Mouse (Mus musculus): Measurements from ENCODE around the gene Rabggtb. TPM values are rescaled to one million over a fixed set of nuclear protein-coding genes. Genes with fewer than 3 reads are reported as not detected.
A peak's percentile ranks its signal among the peaks of the same experiment; 100 is the strongest.
"Not testable (repeated sequence)": the region's sequence is repeated elsewhere in the genome, so short reads cannot be mapped to it uniquely, and the experiment has no call there.

Rabggtb gene
- total and polyA plus RNA-seq, 3 experiments: 48.0 to 98.2 (median 81.8) TPM

DNA sequence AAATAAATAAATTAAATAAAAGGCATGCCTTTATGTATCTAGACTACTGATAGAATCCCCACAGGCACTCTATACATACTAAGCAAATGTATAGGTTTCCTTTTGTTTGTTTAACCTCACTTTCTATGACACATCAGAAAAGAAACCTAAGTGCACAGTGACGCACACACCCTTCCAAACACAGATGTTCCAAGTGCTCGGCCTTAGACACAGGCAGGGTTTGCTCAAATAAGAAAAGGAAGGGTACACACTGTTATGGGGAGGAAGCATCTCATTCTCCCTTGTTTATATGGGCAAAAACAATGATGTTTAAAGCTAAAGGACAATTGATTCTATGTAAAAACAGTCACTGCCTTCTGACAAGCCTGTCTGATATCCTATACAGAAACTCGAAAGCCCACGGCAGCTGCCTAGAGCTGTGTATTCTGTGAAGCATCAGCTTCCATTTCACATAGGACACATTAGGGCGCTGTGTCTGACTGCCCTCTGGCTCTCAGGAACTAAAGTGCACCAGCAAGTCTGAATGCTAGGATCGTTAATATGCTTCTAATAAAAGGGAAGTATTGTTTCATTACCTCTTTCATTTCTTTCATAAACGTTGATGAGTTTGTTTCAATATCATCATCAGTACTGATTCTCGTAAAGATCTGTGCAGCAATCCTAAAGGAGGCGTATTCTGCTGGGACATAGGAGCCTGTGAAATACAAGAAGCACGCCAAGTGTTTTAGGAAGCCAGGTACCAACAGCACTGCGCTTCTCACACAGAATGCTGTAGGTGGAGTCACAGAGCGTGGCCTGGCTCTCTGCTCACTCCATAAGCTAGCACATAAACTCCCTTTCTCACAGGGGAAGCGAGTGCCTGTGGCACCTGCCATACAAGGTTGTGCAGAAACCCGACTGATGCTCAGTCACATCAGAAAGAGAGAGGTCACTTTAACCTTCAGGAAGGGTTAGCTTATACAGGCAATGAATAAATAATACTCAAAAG, 45.4 kb downstream of the Rabggtb start:
- Histone ChIP-seq H3K79me2 (replicated peaks; ENCODE audit: control insufficient read depth, insufficient read depth, low read length) (no peaks in the 10 kb centered on the region), H3K36me3 (ENCODE audit: control insufficient read depth, insufficient read depth, low read length) (no peaks in the 10 kb centered on the region), H3K4me3 (no peak overlapping the region), H3K27me3 (ENCODE audit: control insufficient read depth, insufficient read depth, low read length) (no peaks in the 10 kb centered on the region), H3K9ac (ENCODE audit: low read depth, low read length) (no peak overlapping the region), H3K4me1 (ENCODE audit: control insufficient read depth, insufficient read depth, low read length) (no peaks in the 10 kb centered on the region), H3K27ac (no peak overlapping the region)
- TF ChIP-seq POLR2A (IDR thresholded peaks at IDR 0.05; ENCODE audit: insufficient read depth, low read depth, low read length) (no peak), CTCF (IDR thresholded peaks at IDR 0.05) (0 out of 2 replicates have a peak, but pooled peaks have one; percentile 5)
- intact Hi-C loops (cut with DNase I): no loop called here
- no peak for DNase-seq
- WGBS: 70% methylated on average over 14 of the region's 14 CpGs

DNA sequence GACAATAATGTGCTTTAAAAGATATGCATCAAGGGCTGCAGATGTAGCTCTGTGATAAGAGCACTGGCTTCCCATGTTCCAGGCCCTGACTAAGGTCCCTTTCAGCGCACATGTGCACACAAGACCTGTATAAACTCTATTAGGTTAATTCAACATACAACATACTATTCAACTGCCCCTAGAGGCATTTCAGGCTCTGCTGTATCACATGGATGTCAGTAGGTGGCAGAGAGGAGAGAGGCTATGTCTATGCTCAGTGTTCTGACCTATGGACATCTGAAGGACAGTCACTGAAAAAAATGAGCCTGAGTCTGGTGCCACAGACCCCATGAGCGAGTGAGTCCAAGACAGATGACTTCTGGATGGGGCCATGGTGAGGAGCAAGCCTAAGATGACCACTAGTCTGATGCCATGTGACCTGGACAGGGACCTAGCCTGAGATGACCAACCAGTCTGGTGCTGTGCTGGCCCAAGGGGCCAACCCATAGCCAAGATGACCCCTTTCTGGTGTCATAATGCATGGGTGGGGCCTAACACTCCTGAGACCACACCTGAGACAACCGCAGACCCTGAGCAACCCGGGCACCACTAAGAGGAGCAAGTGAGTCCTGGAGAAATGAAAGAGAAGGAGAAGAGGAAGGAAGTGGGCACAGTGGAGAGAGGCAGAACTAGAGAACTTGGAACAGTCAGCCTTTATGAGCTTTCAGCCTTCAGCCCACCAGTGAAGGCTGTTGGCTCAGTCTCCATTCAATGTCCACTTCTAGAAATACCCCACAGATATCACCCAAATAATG, 48.0 kb downstream of the Rabggtb start:
- no peak overlapping the region for H3K4me3 ChIP-seq
- no peak overlapping the region for H3K27ac ChIP-seq
- H3K79me2 ChIP-seq (replicated peaks; ENCODE audit: control insufficient read depth, insufficient read depth, low read length): no peaks in the 10 kb centered on the region
- intact Hi-C loops (cut with DNase I): no loop called here
- WGBS: 81% methylated on average over 4 of the region's 4 CpGs
- no peak for DNase-seq
- H3K27me3 ChIP-seq (ENCODE audit: control insufficient read depth, insufficient read depth, low read length): no peaks in the 10 kb centered on the region
- no peaks in the 10 kb centered on the region for H3K36me3 ChIP-seq (ENCODE audit: control insufficient read depth, insufficient read depth, low read length)
- no peak overlapping the region for H3K9ac ChIP-seq (ENCODE audit: low read depth, low read length)
- no peaks in the 10 kb centered on the region for H3K4me1 ChIP-seq (ENCODE audit: control insufficient read depth, insufficient read depth, low read length)
- TF ChIP-seq CTCF (IDR thresholded peaks at IDR 0.05) (0 out of 2 replicates have a peak, but pooled peaks have one; percentile 5), EP300 (IDR thresholded peaks at IDR 0.05; ENCODE audit: insufficient read depth, low read depth, low read length) (no peak)

DNA sequence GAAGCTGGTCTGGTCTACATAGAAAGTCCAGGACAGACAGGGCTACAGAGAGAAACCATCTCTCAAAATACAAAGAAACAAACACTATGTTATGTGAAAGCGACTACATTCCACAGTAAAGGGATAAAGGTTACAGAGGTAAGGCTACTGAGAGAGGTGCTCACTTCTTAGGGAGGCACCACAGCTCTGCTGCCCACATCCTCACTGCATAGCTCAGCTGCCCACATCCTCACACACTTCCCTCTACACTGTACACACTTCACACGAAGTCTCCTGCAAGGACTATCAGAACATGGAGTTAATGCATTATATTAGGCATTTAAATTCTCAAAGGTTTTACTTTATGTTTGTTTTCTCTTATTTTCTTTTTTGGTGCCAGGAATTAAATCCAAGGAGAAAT, 49.0 kb downstream of the Rabggtb start:
- no peak overlapping the region for H3K4me3 ChIP-seq
- intact Hi-C loops (cut with DNase I): no loop called here
- no peak overlapping the region for H3K9ac ChIP-seq (ENCODE audit: low read depth, low read length)
- no peaks in the 10 kb centered on the region for H3K27me3 ChIP-seq (ENCODE audit: control insufficient read depth, insufficient read depth, low read length)
- 75% methylated on average over 2 of the region's 2 CpGs for WGBS
- H3K36me3 ChIP-seq (ENCODE audit: control insufficient read depth, insufficient read depth, low read length): no peaks in the 10 kb centered on the region
- TF ChIP-seq CTCF (IDR thresholded peaks at IDR 0.05) (no peak), POLR2A (IDR thresholded peaks at IDR 0.05; ENCODE audit: insufficient read depth, low read depth, low read length) (no peak), EP300 (IDR thresholded peaks at IDR 0.05; ENCODE audit: insufficient read depth, low read depth, low read length) (no peak)
- DNase-seq: no peak
- no peaks in the 10 kb centered on the region for H3K79me2 ChIP-seq (replicated peaks; ENCODE audit: control insufficient read depth, insufficient read depth, low read length)
- H3K27ac ChIP-seq: no peak overlapping the region
- no peaks in the 10 kb centered on the region for H3K4me1 ChIP-seq (ENCODE audit: control insufficient read depth, insufficient read depth, low read length)

DNA sequence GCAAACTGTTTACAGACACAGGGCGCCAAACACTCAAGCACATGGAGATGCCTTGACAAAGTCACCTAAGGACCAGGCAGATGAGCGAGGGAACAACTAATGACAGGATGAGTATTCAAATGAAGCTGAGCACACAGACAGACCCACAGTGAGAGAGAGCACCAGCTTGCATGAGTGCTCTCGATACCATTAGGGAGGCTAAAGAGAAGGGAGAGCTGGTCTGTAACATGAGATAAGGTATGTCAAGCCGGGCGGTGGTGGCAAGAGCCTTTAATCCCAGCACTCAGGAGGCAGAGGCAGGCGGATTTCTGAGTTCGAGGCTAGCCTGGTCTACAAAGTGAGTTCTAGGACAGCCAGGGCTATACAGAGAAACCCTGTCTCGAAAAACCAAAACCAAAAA, 52.4 kb downstream of the Rabggtb start:
- H3K4me3 ChIP-seq; H3K27ac ChIP-seq; H3K27me3 ChIP-seq (ENCODE audit: control insufficient read depth, insufficient read depth, low read length); H3K9ac ChIP-seq (ENCODE audit: low read depth, low read length); H3K36me3 ChIP-seq (ENCODE audit: control insufficient read depth, insufficient read depth, low read length); intact Hi-C loops (cut with DNase I); DNase-seq; H3K4me1 ChIP-seq (ENCODE audit: control insufficient read depth, insufficient read depth, low read length); H3K79me2 ChIP-seq (replicated peaks; ENCODE audit: control insufficient read depth, insufficient read depth, low read length): not testable (repeated sequence)
- WGBS: 77% methylated on average over 8 of the region's 8 CpGs

DNA sequence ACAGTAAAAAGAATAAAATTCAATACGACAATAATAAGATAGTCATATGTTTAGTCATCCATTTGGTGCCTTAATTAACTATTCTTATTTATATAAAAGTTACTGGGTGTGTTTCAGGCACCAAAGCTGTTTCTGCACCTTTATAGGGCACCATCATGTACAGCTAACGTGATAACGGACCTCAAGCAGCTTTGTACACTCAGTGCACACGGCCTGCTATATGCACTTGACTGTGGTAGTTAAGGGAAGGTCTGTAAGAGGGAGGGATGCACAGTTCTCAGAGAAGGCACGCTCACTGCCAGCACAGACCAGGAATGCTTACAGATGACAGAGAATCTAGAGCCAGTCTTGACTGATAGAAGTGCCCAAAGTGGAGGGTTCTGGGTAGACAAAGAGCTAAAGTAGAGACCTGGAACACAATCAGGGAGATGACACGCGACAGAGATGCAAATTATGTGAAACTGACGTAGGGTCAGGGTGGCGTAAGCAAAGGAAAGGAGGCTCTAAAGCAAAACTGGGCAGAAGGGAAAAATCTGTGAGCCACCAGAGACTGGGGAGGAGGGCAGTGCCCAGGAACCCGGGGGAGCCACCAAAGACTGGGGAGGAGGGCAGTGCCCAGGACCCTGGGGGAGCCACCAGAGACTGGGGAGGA, 54.3 kb downstream of the Rabggtb start:
- Histone ChIP-seq H3K4me3 (no peak overlapping the region), H3K79me2 (replicated peaks; ENCODE audit: control insufficient read depth, insufficient read depth, low read length) (no peaks in the 10 kb centered on the region), H3K36me3 (ENCODE audit: control insufficient read depth, insufficient read depth, low read length) (no peaks in the 10 kb centered on the region), H3K27me3 (ENCODE audit: control insufficient read depth, insufficient read depth, low read length) (no peaks in the 10 kb centered on the region), H3K27ac (no peak overlapping the region), H3K9ac (ENCODE audit: low read depth, low read length) (no peak overlapping the region), H3K4me1 (ENCODE audit: control insufficient read depth, insufficient read depth, low read length) (no peaks in the 10 kb centered on the region)
- TF ChIP-seq POLR2A (IDR thresholded peaks at IDR 0.05; ENCODE audit: insufficient read depth, low read depth, low read length) (no peak), CTCF (IDR thresholded peaks at IDR 0.05) (no peak), EP300 (IDR thresholded peaks at IDR 0.05; ENCODE audit: insufficient read depth, low read depth, low read length) (no peak)
- DNase-seq: no peak
- intact Hi-C loops (cut with DNase I): no loop called here
- WGBS: 78% methylated on average over 10 of the region's 10 CpGs

Other genes with a start within 250 kb of the Rabggtb start
- gene St6galnac3, start 187.8 kb downstream of the Rabggtb start, total RNA-seq (2021): 1 to 10 TPM; 4.9 to 5.2 TPM
- 2.2 and 4.7 TPM in 2 replicates for gene St6galnac3, start 187.8 kb downstream of the Rabggtb start, polyA plus RNA-seq (2012; rRNA removed)
- not detected for gene Asb17, start 68.8 kb downstream of the Rabggtb start, total RNA-seq (2021)
- not detected in 2 replicates for gene Asb17, start 68.8 kb downstream of the Rabggtb start, polyA plus RNA-seq (2012; rRNA removed)
- under 1 TPM in 1 of 2 experiments, not detected in 1; 0.07 TPM for gene Msh4, start 6.9 kb downstream of the Rabggtb start, total RNA-seq (2021)
- 0.06 TPM in 1 of 2 replicates, not detected in the other for gene Msh4, start 6.9 kb downstream of the Rabggtb start, polyA plus RNA-seq (2012; rRNA removed)
- 1,000 to 10,000 TPM; 1,125 to 1,306 TPM for gene Acadm, start 31.6 kb upstream of the Rabggtb start, total RNA-seq (2021)
- gene Acadm, start 31.6 kb upstream of the Rabggtb start, polyA plus RNA-seq (2012; rRNA removed): 480 and 876 TPM in 2 replicates
- gene Slc44a5, start 60.4 kb upstream of the Rabggtb start, total RNA-seq (2021): under 1 TPM in 1 of 2 experiments, not detected in 1; 0.14 TPM
- gene Slc44a5, start 60.4 kb upstream of the Rabggtb start, polyA plus RNA-seq (2012; rRNA removed): 0.25 and 0.76 TPM in 2 replicates